Mouse (Mus musculus): Measurements from ENCODE around the gene Zfp592.
"Not testable (repeated sequence)": the region's sequence is repeated elsewhere in the genome, so short reads cannot be mapped to it uniquely, and the experiment has no call there.

Zfp592 gene

DNA sequence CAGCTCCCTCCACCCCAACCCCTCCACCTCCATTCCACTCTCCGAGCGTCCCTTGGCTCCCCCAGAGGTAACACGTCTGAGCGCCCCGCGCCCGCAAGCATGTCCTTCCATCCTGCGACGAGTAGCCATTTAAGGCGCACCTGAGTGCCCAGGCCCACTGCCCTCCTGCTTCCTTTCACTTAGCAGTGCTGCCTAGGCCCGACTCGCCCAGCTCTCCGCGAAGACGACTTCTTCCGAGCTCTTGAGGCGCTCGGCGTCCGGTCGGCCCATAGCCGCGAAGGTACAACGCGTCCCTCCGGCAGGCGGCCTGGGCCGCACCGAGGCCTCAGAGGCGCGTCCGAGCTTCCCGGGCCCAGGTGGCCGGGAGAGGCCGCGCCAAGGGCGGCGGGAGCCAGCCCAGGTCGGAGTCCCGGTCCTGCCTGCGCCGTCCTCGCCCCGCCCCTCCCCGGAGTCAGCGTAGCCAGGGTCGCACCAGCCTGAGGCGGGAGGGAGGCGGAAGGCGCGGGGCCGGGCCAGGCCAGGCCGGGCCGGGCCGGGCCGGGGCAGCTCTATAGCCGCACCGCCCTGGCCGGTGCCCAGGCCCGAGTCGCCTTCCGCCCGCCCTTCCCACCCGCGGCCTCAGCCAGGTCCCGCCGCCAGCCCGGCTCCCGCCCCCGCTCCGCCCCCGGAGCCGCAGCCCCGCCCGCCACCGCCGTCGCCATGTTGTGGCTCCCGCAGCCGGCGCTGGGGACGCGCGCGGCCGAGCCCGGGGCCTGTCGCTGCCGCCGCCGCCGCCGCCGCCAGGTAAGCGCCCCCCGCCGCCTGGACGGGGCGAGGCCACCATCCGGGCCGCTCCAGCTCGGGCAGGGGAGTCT lies at the start of gene Zfp592:
TSS of gene Zfp592 (plus strand) at position 702 of the 854 bp plus-strand sequence.
- no peak for DNase-seq (ENCODE audit: low spot score)

DNA sequence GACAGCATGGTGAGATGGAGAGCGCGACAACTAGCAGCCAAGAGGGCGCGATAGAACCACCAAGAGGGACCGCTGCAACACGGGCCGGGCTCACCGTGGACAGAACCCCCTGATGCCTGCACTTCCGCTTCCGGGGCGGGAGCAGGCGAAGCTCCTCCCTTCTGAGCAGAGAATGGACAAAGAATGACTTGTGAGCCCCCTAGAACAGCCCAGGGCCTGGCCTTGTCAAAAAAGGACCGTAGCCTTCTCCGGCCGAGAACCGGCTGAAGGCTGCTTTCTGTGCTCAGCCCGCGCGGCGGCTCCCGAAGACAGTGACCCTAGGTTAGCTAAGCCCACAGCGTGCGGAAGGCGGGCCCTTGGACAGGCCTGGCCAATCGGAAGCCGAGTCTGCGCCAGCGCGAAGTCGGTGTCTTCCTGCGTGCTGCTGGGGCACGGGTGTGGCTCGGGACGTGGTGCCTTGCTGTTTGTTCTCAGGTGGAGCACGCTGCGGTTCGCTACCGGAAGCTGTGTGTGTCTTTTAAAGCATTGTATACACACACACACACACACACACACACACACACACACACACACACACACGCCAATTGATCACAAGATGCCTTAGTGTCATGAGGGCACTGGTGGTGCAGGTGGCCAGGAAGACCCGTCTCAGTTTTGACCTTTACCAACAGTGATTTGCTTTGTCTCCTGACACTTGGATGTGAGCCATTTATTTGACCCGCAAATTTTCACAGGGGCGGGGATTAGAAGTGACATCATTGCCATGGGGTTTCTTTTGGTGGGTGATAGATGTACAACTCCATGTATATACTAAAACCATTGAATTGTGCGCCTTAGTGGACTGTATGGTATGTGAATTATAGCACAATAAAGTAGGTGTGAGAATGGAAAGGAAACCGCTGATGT lies 45.8 kb upstream of the Zfp592 start, which contains the start of gene Sec11a:
TSS of gene Sec11a (minus strand) at position 336 of the 906 bp plus-strand sequence.
- DNase-seq (ENCODE audit: low spot score): peak; percentile 92

GRCm38 (mm10) chr7:80951461-80951860 lies 42.0 kb upstream of the Zfp592 start:
- DNase-seq (ENCODE audit: low spot score): no peak

DNA sequence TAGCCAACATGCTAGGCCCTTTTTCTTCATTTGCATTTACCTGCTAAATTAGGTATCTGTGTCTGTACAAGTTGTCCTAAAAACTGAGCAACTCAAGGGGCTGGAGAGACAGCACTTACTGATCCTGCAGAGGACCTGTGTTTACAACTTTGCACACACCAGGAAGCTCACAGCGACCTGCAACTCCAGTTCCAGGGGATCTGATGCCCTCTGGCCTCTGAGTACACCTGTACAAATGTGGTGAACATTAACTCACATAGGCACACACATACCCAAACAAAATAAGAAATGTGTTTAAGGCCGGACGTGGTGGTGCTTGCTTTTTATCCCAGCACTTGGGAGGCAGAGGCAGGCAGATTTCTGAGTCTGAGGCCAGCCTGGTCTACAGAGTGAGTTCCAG lies 41.3 kb upstream of the Zfp592 start:
- DNase-seq (ENCODE audit: low spot score): no peak

DNA sequence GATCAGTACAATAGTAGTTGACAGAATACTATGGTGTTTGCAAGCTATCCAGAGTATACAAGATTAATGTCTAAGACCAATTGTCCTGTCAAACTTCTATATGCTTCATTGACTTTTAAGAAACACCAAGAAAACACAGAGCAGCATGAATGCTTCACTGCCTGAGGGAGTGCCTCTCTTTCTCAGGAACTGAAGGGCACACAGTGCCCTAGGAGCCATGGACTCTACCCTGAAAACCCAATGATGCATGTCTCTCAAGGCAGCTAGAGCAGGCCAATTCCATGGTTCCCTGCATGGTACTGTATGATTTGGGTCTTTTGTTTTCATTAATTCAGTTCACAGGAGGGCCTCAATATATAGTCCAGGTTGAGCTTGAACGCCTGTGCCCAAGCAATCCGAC lies 39.2 kb upstream of the Zfp592 start:
- DNase-seq (ENCODE audit: low spot score): no peak

DNA sequence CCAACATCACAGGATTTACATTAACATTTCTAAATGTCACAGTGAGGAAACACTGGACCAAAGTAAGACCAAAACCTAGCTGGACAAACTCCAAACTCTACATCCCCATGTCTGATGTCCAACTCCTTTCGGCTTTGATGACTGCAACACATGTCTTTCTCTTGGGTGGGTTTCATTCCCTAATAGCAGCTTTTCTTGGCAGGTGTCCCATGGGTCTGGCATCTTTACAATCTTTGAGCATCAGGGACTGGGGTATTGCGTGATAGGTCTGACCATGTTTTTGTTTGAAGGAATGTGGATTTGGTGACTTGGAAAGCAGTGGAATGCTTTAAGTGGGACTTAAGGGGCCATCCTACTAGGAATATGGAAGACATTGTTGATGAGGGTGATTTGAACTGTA lies 36.6 kb upstream of the Zfp592 start:
- DNase-seq (ENCODE audit: low spot score): no peak

DNA sequence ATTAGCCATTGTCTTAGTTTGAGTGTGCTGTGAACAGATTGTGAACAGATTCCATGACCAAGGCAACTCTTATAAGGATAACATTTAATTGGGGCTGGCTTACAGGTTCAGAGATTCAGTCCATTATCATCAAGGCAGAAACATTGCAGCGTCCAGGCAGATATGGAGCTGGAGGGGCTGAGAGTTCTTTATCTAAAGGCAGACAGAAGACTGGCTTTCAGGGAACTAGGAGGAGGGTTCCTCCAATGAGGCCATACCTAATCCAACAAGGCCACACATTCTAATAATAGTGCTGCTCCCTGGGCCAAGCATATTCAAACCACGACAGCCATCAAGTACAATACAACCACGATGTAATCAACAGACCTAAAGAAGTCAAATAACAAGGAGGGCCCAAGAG lies 34.5 kb upstream of the Zfp592 start:
- DNase-seq (ENCODE audit: low spot score): no peak

GRCm38 (mm10) chr7:80962799-80963198 lies 30.7 kb upstream of the Zfp592 start:
- no peak for DNase-seq (ENCODE audit: low spot score)

DNA sequence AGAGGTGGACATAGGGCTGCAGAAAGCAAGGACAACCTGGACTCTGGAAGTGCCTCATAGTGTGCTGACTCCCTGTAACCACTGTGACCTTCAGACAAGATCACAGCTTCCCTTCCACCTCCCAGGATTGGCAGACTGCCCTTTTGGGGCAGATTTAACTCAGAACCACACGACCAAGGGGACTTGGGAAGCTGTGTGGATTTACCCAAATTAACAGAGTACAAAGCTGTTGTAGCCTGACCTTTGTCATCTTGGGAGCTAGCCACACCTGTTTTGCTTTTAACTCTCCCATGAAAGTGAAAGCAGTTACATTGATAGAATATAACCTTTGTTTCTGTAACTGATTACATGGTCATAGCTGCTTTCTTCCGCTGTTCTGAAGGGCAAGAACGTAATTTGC lies 22.6 kb upstream of the Zfp592 start:
- no peak for DNase-seq (ENCODE audit: low spot score)

GRCm38 (mm10) chr7:80971419-80971818 lies 22.1 kb upstream of the Zfp592 start:
- no peak for DNase-seq (ENCODE audit: low spot score)

GRCm38 (mm10) chr7:80972082-80972481 lies 21.4 kb upstream of the Zfp592 start:
- DNase-seq (ENCODE audit: low spot score): no peak

DNA sequence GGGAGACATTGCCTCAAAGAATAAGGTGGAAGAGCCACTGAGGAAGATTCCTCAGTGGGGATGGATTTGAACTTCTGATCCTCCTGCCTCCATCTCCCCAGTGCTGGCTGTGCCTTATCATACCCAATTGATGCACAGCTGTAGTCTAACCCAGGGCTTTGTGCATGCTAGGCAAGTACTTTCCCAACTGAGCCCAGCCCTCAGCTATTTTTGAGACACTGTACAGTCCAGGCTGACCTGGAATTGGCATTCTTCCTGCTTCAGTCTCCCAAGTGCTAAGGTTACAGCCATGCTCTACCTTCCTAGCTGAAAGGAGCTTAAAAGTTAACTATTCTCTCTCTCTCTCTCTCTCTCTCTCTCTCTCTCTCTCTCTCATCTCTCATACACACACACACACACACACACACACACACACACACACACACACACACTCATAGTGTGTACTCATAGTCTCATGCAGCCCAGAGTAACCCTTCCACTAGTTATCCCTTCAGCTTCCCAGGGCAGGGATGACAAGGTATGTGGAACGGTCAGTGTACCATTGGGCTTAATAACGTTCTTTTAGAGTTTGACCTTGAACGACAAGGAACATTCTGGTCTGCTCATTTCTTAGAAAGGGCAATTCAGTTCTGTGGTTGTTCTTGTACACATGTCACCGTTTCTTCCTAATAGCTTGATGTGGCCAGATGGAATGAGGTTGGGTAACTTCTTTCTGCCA lies 20.4 kb upstream of the Zfp592 start:
- not testable (repeated sequence) for DNase-seq (ENCODE audit: low spot score)

DNA sequence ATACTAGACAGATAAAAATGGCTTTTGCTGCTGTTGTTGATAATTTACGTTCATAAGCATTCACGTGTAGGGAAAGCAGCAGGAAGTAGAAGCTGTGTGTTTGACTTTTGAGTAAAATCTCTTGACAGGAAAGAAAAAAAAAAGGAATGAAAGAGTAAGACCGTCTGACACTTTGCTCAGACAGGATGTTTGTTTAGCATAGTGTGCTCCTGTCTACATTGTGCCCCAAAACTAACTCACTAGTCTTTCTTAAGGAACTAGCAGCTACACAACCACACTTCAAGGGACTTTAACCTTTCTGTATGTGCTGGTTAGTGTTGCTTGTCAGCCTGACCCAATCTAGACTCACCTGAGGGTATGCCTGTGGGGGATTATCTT lies 19.9 kb upstream of the Zfp592 start:
- not testable (repeated sequence) for DNase-seq (ENCODE audit: low spot score)

- DNase-seq (ENCODE audit: low spot score): no peak
These were observed 12.9 kb upstream of the Zfp592 start for GRCm38 (mm10) chr7:80980566-80980965.

- DNase-seq (ENCODE audit: low spot score): no peak
These were observed 6.9 kb upstream of the Zfp592 start for GRCm38 (mm10) chr7:80986458-80987187.

GRCm38 (mm10) chr7:80987805-80988625 lies 5.5 kb upstream of the Zfp592 start:
- DNase-seq (ENCODE audit: low spot score): no peak

DNA sequence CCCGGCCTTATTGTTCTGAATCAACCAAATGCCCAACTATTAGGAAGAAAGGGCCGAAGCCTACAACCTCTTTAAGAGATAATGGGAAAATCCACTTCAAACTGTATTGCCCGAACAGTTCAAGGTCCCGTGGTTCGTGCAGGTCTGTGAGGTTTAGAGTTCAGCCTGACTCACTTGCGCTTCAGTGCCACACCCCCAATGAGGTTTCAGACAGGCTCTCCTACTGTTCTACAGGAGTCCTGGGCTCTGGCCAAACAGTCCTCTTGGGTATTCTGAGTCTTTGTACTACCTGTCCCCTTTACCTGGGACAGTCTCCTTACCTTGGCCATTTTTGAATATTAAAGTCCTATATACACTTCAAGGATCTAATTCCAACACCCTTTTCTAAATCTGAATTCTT lies 3.2 kb upstream of the Zfp592 start:
- no peak for DNase-seq (ENCODE audit: low spot score)

GRCm38 (mm10) chr7:80991589-80991988 lies 1.9 kb upstream of the Zfp592 start:
- DNase-seq (ENCODE audit: low spot score): no peak

GRCm38 (mm10) chr7:80992063-80992462 lies 1.4 kb upstream of the Zfp592 start:
- no peak for DNase-seq (ENCODE audit: low spot score)

- DNase-seq (ENCODE audit: low spot score): no peak
These were observed 876 bp upstream of the Zfp592 start for GRCm38 (mm10) chr7:80992631-80992979.
